Mouse (Mus musculus) right cerebral cortex, postnatal 14 days (tissue): ENCODE results near the gene Rnf43.
A peak's percentile ranks its signal among the peaks of the same experiment; 100 is the strongest.

Experiments
- DNase-seq: peaks from one replicate; pipeline ENCODE4 v3.0.0; 2022

Gene Rnf43

DNA sequence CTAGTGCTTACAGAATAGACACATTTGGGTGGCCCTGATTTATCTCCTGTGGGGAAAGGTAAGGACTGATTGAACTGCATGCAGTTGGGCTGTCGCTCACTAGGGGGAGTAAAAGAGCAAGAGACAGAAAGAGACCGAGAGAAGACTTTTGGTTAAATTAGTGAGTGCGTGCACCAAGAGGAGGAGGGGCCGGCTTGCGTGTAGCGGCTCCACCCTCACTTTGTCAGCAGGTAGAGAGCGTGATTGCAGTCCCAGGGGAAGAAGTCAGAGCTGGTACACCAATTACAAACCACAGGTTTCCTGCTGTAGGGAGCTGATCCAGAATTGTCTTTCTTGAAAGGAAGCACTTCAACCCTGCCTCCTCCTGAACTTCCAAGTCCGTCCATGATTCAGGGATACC, at the start of gene Rnf43:
Rnf43 (plus strand) TSS at position 316 of the 400 bp plus-strand sequence.
- DNase-seq: peak; percentile 77

DNA sequence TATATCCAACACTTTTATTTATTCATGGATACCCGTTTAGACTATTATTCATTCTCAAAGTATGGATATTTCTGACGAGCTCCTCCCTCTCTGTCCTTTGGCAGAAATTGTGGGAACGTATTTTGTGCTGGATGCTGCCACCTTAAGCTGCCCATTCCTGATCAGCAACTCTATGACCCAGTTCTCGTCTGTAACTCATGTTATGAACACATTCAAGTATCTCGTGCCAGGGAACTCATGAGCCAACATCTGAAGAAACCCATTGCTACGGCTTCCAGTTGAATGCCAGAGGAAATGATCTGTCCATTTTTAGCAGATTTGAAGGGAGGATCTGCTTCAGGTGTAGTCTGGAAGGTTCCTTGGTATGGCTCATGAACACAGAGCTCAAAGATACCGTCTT, 48.5 kb upstream of the Rnf43 start:
- DNase-seq: no peak

DNA sequence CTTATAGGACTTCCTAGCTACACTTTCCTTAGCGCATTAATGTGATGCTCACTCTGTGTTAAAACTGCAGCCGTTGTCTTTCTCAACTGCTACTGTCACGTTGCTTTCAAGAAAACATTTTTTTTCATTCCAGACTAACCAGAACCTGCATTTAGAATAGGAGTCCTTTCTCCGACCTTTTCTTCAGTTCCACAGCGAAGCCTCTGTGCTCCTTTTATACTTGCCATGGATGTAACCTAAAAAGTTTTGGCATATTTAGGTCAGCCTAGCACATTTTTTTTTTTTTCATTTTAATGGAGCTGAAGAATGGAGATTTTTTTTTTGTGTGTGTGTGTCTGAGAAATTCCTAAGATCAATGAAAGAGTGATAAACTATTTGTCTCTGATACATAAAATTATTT, 47.0 kb upstream of the Rnf43 start:
- DNase-seq: no peak

DNA sequence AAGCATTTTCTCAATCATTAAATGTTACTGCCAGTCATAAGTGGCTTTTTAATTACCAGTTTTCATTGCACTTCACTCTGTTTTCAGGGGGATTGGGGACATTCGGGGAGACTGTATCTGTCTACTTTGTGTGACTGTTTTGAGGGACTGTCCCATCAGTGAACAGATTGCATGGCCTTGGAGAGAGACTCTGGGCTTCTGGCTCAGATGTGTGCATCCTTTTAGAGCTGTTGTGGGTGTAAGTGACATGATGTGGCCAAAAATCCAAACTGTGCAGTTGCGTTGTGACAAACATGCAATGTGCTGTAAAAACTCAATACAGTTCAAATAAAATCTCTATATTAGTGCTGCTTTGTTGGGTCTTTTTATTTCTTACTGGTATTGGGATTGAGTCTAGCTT, 46.6 kb upstream of the Rnf43 start:
- no peak for DNase-seq

DNA sequence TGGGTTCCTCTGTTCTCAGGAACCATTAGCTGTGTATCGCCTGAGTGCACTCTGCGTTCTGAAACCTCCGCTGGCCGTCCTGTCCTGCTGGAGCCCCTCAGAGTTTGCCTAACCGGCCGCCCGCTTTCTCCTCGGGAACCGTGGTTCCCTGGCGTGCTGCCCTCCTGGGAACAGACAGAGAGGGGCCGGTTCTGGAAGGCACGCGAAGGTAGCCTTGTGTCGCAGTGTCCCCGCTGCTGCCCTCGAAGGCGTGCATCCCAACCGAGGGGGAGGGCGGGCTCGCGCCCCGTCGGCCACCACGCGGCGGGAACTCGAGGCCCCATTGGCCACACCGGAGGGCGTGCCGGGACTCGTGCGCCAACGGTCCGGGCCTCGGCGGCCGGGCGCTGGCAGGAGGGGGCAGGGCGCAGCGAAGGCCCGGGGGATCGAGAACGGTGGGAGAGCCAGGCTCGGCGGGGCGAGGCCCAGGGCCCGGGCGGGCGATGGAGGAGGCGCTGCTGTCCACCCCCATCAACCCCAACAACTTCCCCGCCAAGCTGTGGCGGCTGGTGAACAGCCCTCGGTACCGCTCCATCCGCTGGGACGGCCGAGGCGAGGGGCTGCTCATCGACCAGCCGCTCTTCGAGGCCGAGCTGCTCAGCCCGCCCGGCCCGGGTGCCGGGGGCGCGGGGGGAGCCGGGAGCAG, 45.6 kb upstream of the Rnf43 start, which contains the start of gene Hsf5:
Hsf5 (plus strand) TSS at position 375 of the 685 bp plus-strand sequence.
- peak; percentile 10 for DNase-seq

DNA sequence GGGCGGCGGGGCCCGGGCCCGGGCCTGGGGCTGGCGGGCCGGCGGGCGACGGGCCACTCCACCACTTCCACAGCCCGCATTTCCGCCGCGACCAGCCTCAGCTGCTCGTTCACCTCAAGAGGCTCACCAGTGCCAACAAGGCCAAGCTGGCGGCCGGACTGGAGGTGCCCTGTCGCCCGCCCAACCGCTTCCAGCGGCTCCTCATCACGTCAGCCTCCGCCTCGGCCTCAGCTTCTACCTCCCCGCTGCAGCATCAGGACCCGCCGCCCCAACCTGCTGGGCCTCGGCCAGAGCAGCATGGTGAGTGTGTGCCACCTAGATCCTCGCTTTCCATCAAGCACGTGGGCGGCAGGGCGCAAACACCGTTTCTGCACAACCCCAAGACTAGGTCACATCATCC, 44.9 kb upstream of the Rnf43 start:
- DNase-seq: peak; percentile 18

DNA sequence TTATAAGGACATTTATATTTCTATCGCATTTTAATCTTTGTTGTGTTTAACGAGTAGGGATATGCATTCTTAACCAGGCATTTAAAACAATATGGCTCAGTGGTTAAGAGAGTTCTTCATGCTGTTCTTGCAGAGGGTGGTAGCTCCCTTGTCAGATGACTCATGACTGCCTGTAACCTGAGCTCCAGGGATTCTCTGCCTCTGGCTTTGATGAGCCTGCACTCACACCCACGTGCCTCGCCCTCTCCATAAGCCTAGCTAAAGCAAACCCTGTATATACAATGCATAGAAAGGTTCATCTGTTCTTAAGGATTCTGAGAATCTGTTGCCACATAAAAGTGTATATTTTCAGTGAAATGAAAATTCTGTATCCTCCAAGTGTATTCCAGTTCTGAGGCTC, 39.4 kb upstream of the Rnf43 start:
- DNase-seq: no peak

DNA sequence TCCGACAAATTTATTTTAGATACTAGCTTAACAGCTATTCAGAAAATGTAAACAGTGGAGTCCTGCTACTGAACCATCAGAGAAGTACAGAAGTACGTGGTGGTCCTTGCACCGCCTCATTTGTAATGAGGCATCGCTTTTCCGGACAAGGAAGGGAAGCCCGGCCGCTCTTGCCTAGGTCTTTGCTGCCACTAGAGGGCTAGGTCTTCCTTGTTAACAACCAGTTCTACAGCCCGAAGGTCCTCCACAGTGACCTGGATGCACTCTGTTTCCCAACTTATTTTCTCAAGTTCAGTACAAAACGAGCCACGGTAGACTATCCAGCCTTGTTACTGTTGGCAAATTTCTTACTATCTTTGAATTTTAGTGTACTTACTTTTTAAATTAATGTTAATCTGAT, 32.7 kb upstream of the Rnf43 start:
- DNase-seq: peak; percentile 22

DNA sequence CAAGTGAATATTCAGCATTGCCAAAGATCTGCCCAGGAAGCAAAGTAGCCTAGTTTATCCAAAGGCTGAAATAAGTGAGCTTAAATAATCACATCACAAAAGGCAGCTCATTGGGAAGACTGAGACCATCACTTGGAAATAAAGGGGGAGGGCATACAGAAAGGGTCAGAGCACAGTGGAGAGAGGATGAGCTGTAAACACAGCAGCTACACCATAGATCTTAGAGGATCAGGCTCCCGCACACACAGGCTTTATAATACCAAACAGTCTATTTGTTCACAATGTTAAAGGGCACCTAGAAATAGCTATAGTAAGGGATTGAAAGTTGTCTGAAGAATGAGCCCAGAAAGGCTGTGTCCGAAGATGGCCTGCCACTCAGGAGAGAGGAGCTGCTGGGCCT, 23.7 kb upstream of the Rnf43 start:
- DNase-seq: no peak

DNA sequence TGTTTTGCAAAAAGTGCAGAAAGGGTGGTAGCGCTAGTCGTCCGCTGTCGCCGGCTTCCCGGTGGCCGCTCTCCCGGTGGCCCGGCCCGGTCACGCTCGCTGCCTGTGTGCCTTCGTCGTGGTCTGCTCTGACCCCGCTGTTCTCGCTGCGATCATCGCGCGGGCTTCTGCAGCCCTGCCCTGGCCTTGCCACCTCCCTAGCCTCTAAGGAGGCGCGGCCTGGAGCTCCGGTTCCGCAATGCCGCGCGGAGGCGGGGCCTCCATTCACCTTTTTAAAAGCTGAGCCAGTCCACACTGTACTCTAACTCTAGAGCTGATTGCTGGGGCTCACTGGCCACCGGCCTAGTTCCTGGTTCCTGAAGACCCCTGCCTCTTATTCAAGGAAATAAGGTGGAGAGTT, 23.3 kb upstream of the Rnf43 start:
- DNase-seq: peak; percentile 30

DNA sequence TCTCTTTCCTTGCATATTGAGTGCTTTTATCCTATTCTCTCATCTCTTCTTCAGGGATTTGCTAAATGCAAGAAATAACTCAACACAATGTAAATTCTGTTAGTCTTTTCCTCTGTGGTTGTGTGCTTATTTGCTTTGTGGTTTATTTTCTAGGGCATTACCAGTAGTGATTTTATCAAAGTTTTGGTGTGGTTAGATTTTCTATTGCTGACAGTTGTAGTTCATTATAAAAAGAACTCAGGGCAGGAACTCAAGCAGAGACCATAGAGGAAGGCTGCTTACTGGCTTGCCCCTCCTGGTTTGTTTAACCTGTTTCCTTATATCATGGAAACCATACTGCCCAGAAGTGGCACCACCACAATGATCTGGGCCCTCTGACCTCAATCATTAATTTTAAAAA, 19.7 kb upstream of the Rnf43 start:
- DNase-seq: no peak

DNA sequence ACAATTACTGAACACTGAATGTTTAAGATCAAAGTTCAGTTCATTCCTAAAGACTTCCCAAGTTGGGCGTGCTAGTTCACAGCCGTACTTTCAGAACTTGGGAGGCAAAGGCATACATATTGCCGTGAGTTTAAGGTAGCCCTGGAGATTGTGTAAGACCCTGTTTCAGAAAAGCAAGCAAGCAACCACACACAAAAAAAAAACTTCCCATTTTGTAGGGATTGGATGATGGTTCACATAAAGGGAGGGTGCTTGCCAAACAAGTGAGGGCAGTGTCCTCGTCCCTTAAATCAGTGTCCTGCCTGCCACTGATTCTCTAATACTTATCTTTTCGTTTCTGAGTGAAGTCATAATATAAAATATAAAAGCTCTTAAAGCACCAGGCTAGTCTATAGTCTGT, 7.8 kb upstream of the Rnf43 start:
- DNase-seq: no peak

DNA sequence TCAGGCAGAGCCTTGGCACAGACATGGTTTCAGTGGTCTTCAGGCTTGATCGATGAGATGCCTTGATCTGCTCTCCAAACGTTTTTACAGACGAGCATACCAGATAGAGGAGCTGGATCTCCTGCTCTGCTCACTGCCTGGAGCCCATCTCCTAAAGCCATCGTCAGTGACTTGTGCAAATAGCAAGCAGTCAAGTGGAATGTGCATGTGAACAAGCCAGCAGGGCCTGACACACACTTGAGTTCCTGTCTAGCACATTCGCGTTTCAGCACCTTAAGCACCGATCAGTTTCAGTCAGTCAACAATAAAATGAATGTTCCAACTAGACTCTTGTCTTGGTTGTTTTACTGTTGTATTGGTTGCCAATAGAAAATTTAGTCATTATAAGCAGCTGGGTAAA, 3.3 kb upstream of the Rnf43 start:
- DNase-seq: no peak

DNA sequence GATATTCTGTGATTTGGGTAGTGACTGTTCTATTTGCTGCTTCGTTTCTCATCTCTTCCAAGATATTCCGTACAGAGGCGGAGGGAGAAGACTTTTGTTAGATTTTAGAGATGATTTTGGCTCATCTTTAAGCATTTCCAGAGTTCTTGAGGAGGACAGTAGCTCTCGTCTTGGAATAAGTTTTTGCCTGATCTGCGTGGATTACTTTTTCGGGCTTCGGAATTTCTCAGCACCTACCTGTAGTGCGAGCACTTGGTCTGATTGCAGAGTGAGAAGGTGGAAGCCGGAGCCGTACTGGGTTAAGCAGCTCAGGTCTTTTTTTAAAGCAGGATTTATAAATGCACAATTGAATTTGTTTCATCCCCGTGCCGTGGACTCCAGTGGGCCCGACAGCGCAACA, 300 bp downstream of the Rnf43 start:
- no peak for DNase-seq

DNA sequence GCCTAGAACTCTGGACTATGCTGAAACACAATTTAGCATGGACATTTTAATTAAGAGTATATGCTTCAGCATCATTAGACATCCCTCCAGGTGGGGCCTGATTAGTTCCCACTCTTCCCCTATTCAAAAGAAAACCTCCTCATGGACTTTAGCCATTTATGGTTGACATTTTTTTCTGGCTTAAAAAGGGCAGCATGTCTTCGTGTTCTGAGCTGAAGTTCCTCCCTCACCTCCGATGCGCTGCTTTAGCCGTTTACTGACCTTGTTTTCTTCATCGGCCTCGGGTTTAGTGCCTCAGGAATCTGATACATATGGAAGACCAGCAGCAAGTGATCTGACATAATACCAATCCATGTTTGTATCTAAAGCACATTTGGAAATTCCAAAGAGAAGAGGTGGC, 1.4 kb downstream of the Rnf43 start:
- no peak for DNase-seq

DNA sequence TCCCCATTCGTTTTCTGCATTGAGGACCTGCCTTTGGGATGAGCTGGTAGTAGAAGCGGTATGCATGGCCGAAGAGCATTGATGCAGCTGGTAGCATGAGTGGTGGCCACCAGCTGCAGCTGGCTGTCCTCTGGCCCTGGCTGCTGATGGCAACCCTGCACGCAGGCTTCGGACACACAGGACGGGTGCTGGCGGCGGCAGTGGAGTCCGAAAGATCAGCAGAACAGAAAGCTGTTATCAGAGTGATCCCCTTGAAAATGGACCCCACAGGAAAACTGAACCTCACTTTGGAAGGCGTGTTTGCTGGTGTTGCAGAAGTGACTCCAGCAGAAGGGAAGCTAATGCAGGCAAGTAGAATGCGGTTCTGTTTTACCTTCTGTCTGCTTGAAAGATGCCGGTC, 2.0 kb downstream of the Rnf43 start:
- no peak for DNase-seq

DNA sequence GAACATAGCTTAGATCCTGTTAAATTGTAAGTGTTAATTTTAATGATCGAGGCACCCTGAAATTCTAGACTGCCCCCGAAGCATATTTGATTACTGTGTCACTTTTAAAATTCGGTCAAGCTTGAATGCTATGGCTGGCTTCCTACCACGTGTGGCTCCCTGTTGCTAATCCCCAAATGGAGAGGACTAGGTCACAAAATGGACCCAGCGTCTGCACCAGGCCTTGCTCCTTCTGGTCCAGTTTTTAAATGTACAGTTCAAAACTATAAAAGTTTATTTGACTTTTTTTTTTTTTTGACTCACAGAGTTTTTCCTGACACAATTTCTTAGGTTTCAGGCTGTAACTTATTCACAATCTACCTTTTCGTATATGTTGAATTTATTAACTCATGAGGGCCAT, 2.7 kb downstream of the Rnf43 start:
- DNase-seq: no peak

DNA sequence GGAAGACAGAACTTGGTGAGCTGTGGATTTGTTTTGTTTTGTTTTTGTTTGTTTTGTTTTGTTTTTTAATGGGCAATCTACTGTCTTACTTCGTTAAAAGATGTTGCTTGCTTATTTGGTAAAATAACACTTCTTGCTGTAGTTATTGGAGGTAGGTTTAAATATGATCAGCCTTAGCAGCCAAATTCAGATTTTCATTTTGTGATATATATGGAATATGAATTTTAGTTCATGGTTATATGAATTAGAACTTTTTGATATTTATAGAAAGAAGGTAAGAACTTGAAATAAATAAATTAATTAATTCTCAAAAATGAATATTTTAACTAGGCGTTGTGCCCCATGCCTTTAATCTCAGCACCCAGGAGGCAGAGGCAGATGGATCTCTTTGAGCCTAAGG, 3.1 kb downstream of the Rnf43 start:
- DNase-seq: no peak

DNA sequence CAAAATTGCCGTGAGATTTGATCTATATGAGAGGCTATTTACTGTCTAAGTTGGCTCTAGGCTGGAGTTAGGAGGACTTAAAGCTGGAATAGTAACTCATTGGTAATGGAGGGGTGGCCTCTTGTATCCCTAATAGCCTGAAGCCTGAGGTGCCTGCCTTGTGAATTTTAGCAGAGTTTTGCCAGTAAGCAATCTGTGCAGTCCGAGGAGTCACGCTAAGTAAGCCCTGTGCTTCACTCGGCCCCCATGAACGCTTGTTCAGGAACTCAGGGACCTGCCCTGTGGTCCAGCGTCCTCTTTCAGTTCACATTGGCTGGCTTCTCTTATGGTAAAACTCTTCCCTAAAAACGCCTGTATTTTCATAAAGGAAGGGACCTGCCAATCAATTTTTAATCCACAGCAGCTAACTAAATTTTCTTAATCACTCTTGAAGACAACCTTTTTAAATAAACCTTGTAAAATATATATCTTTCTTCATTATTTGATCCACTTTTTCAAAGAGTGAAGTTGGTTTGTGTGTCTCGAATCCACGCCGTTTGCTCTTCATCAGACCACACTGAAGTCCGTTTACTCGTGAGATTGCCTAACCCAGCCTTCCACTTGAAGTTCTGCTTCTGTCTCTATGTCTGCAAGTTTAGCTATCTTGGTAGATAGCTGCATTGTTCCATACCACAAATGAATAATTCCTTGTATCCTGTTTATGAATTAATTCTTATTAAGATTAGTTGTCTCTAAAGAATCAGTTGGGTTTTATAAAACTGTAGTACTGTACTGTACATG, 3.9 kb downstream of the Rnf43 start:
- no peak for DNase-seq

DNA sequence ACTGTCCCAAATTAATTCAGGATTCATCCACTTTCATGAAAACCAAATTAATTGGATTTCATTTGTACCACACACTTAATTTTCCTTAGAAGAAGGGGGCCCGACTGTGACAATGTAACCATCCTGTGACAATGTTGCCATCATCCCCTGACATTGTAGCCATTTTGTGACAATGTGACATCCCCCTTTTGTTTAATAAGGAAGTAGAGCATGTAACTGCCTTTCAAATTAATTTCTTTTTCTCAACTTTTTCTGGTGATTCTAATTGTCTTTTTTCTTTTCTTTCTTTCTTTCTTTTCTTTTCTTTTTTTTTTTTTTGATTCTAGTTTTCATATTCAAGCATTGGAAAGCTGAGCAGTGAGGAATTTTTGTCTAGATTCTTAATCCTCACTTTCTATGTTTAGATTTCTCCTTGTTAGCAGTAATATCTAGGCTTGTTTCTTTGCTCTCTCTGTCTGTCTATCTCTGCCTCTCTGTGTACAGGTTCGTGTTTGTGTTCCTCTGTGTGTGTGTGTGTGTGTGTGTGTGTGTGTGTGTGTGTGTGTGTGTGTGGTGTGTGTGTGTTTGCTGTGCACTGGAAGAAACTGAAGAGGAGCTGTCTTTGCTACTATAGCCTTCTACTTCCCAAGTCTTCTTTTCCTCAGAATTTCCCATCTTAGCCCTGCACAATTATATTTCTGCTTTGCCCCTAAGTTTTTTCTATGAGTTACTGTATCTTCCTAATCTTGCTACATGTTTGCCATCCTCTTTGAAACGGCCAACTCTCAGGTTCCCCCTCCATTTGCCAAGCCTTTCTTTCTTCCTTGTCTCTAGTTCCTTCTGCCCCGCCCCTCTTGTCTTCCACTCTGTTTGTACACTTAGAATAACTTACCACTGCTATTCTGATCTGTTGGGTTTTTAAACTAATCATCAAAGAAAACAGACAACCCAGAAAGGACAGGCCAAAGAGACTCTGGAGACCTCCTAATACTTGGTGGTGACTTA, 4.9 kb downstream of the Rnf43 start:
- no peak for DNase-seq

DNA sequence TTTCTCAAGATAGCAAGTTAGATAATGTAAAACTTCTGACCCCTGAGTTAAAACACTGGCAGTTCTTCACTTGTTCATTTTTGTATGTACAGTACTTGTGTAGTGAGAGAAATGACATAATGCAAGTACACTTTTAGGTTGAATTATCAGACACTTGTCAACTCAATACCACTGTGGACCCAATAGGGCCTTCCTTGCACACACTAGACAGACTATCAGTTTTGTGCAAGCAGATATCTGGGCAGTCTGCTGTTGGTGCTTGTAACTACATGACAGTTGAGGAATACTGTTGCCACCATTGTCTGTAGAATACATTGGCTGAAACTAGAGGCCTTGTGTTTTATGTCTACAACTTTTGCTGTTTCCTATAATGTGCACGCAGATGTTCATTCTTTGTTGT, 10.8 kb downstream of the Rnf43 start:
- DNase-seq: no peak

DNA sequence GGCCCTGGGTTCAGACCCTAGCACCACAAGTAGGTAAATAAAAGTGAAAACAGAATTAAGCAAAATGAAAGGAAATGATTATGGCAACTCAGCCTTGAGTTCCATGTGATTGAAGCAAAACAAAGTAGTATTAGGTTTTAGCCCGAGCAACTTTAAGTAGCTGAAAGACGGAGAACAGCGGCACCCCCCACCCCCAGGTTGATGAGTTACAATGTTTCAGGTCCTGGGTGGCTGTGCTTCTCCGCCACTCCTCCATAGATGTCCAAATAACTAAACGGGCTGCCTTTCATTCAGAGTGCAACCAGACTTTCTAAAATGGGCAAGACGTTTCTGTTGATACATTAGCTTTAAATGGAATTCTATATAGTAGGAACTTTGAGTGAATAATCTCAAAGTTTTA, 13.1 kb downstream of the Rnf43 start:
- DNase-seq: no peak

DNA sequence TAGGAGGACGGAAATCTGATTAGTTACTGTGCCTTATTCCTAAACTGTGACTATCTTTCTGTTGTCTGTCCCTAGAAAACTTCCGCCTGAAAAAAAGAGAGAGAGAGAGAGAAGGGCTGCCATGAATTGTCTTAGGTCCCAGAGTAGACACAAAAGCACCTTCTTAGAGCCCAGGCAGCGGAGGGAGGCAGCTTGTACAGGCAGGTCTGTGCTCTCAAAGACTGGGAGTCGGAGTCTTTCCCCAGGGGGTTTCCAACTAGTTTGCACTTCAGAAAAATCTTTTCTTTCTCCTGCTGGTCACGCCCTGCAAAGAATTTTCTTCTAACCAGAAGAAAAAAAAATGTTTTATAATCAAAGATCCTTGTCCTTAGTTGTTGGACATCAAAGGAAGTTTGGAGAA, 15.2 kb downstream of the Rnf43 start:
- no peak for DNase-seq

DNA sequence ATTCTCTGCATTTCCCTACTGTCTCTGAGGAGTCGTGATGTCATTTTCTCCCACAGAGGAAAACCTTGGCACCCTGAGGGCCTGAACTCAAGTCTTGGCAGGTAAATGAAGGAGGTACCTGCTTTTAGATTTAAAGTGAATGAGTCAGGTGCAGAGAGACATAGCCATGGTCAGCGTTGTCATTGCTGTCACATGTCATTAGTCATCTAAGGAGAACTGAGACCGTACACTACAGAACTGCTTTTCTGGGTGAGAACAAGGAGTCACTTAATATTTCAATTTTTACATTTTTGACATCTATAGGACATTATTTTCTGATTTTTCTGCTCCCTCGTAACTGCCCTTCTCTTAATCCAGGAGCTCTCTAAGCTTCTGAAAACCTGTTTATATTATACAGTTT, 16.0 kb downstream of the Rnf43 start:
- DNase-seq: no peak
